Mouse (Mus musculus): ENCODE results near the gene Krtap4-2.
"Not testable (repeated sequence)": the region's sequence is repeated elsewhere in the genome, so short reads cannot be mapped to it uniquely, and the experiment has no call there.

The Krtap4-2 gene

GRCm38 (mm10) chr11:99634653-99635134 is at the start of gene Krtap4-2:
Krtap4-2 (minus strand) TSS chr11:99635084.
- DNase-seq: no peak

- no peak for DNase-seq
These were observed 48.6 kb upstream of the Krtap4-2 start for GRCm38 (mm10) chr11:99683481-99683880.

- no peak for DNase-seq
These were observed 31.0 kb upstream of the Krtap4-2 start, which contains the start of gene Krtap4-6 for GRCm38 (mm10) chr11:99665860-99666259. Krtap4-6 (minus strand) TSS chr11:99665960.

GRCm38 (mm10) chr11:99662802-99663201 is 27.9 kb upstream of the Krtap4-2 start:
- no peak for DNase-seq

GRCm38 (mm10) chr11:99659256-99659655 is 24.4 kb upstream of the Krtap4-2 start:
- DNase-seq: no peak

DNA sequence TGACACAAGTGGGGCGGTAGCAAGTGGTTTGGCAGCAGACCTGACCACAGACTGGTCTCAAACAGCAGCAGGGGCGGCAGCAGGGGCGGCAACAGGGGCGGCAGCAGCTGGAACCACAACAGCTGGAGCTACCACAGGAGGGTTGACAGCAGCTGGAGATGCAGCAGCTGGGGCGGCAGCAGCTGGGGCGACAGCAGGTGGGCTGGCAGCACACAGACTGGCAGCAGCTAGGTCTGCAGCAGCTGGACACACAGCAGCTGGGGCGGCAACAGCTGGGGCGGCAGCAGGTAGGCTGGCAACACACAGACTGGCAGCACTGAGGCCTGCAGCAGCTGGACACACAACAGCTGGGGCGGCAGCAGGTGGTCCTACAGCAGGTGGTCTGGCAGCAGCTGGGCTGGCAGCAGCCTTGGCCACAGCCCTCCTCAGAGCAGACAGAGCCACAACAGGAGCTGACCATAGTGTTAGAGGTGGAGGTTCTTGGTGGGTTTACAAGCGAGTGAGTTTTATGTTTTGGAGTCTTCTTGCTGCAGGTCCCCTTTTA is 23.7 kb upstream of the Krtap4-2 start, which contains the start of gene Gm11563:
Gene Gm11563 (minus strand): TSS at position 494 of the 544 bp plus-strand sequence.
- not testable (repeated sequence) for DNase-seq

DNA sequence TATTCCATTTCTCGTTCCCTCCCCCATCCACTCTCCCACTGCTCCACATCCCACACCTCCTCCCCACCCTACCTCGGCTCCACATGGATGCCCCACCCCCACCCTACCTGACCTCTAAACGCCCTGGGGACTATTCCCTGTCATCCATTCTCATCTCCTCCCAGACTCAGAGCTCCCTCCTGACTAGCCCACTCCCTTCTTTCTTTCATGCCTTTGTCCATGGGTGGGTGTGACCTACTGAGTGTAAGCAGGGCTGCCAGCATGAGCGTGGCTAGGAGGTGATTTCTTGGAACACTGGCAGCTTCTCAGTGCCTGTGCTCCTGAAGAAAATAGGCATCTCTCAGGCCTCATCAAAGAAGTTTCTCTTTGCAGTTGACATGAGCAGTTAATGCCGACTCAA is 22.2 kb upstream of the Krtap4-2 start:
- DNase-seq: no peak

- no peak for DNase-seq
These were observed 15.3 kb upstream of the Krtap4-2 start, which contains the start of gene Gm11555 for GRCm38 (mm10) chr11:99650136-99650535. Gm11555 (minus strand) TSS chr11:99650236.

DNA sequence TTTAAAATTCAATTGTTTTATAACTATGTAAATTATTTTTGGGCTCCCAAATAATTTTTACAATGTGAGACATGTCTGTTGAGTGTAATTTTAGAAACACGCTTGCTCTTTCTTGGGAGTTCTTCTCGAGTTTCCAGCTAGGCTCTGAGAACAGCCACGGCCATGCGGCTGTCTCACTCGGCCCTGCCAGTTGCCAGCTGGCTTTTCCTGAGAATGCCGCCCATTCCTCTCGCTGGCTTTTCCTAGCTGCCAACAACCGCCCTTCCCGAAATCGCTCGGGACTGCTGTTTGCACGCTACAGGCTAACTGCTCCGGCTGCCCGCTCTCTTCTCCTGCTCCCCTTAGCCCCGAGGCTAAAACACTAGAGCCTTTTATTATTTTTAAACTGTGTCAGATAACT is 11.6 kb upstream of the Krtap4-2 start:
- DNase-seq: no peak

GRCm38 (mm10) chr11:99644351-99644750 is 9.5 kb upstream of the Krtap4-2 start:
- no peak for DNase-seq

DNA sequence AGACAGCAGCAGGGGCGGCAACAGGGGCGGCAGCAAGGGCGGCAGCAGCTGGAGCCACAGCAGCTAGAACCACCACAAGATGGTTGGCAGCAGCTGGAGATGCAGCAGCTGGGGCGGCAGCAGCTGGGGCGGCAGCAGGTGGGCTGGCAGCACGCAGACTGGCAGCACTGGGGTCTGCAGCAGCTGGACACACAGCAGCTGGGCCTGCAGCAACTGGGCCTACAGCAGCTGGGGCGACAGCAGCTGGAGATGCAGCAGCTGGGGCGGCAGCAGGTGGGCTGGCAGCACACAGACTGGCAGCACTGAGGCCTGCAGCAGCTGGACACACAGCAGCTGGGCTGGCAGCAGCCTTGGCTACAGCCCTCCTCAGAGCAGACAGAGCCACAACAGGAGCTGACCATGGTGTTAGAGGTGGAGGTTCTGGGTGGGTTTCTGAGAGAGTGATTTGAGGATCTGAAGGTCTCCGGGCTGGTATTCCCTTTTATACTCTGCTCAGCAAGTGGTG is 8.8 kb upstream of the Krtap4-2 start, which contains the start of gene Krtap4-7:
Gene Krtap4-7 (minus strand): TSS at position 455 of the 505 bp plus-strand sequence.
- DNase-seq: not testable (repeated sequence)

DNA sequence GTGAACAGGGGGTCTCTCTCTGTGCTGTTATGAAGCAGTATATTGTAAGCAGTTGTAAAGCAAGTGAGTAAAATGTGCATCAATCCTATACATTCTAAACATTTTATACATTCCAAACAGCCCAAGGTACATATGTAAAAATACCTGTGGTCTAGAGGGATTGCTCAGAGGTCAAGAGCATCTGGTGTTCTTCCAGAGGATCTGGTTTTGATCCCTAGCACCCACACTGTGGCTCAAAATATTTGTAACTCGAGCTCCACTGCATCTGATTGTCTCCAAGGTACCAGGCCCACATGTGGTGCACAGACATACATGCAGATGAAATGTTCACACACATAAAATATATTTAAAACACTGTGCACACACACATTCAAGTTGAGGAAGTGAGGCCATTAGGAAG is 6.0 kb upstream of the Krtap4-2 start:
- DNase-seq: no peak

- no peak for DNase-seq
These were observed 2.2 kb upstream of the Krtap4-2 start for GRCm38 (mm10) chr11:99637086-99637485.

DNA sequence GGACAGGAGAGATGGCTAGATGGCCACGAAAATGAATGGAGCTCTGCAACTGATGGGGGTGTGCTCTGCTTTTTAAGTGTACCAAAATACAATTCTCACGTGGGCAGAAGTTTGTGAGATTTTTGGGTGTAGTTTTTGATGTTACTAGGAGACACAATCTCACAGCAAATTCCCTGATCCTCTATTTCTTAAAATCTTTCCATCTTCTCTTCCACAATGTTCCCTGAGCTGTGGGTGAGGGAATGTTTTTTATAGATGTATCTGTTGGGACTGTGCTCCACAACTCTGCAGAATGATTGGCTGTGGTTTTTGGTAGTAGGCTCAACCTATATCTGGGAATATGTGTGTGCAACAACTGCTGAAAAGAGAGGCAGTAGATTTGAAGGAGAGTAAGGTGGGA is 1.6 kb downstream of the Krtap4-2 start:
- DNase-seq: no peak

- DNase-seq: no peak
These were observed 4.0 kb downstream of the Krtap4-2 start for GRCm38 (mm10) chr11:99630890-99631289.

DNA sequence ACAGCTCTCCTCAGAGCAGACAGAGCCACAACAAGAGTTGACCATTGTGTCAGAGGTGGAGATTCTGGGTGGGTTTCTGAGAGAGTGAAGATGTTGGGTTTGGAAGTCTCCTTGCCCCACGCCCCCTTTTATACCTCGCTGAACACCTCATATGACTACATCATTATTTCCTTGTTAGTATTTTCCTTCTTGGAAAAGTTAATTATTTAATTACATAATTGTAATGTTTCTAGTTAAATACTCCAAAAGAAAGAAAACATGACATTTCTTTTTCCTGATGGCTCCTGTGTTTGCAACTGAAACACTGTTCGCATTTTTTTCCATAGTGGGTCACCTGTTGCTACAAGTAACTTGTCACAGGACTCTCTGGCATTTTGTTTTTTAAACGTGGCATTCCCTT is 6.7 kb downstream of the Krtap4-2 start, which contains the start of gene Krtap4-1:
Gene Krtap4-1 (minus strand): TSS at position 101 of the 400 bp plus-strand sequence.
- DNase-seq: no peak

DNA sequence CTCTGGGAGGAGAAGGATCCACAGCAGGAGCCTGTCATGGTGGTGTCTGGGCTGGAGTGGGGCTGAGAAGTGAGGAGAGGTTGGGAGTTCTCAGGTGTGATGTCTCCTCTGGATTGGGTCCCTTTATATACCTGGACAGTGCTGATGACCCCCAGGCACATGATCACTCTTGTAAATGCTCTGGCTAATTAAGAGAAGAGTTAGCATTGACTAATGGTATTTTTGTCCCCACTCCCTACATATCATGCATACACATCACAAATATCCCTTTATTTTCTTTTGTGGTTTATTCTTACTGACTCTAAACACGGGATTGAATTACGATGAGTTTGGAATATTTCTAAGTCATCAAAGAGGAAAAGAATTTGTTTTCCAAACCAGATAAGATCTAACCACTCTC is 14.5 kb downstream of the Krtap4-2 start, which contains the start of gene Gm11562:
Gene Gm11562 (minus strand): TSS at position 101 of the 400 bp plus-strand sequence.
- no peak for DNase-seq

DNA sequence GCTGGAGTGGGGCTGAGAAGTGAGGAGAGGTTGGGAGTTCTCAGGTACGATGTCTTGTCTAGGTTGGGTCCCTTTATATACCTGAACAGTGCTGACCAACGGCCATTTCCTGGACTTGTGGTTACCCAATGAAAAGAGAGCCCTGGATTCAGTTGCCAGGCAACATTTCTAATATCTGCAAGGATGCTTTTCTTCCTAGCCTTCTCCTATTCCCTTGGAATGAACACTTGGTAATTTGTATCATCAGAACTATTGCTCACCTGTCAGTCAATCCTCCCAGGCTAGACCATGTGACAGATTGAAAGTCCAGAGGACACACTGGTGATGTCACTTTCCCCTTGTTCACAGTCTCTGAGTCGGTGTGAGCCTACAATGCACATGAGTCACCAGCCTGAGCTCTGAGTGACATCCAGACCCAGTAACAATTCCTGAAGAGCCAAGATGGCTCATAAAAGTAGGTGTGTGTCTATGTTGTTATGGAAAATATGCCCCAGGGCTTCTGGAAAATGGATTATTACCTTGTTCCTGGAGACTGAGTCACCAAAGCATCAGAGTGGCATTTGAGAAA is 20.0 kb downstream of the Krtap4-2 start, which contains the start of gene Krtap2-4:
Gene Krtap2-4 (minus strand): TSS at position 51 of the 568 bp plus-strand sequence.
- no peak for DNase-seq

DNA sequence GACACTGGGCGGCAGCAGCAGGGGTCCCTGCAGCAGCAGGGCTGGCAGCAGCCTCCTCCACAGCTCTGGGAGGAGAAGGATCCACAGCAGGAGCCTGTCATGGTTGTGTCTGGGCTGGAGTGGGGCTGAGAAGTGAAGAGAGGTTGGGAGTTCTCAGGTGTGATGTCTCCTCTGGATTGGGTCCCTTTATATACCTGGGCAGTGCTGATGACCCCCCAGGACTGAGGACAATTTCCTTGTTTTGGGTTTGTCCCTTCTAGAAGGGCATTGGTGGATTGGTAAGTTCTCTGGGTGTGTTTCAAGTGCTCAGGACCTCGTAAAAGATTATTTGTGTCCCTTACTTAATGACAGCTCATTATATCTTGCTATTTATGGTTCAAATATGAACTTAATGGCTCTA is 24.8 kb downstream of the Krtap4-2 start, which contains the start of gene Gm11937:
Gene Gm11937 (minus strand): TSS at position 101 of the 400 bp plus-strand sequence.
- DNase-seq: not testable (repeated sequence)

DNA sequence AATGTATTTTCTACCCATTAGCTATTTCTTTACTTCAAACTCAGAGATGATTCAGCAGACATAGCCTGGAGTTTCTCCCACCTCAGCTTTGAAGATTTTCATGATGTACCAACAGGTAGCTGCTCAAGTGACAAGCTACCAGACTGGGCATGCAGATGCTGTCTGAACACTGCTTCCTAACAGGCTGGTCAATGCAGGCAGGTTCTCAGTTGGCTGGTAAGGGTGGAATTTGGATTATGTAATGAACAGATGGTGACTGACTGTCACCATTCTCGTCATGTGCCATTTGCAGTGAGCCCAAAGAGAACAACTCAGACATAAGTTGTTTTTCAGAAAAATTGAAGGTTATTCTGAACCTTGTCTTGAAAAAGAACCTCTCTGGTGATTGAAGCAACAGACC is 25.8 kb downstream of the Krtap4-2 start:
- DNase-seq: no peak

- DNase-seq: not testable (repeated sequence)
These were observed 31.7 kb downstream of the Krtap4-2 start, which contains the start of gene Gm11938 for GRCm38 (mm10) chr11:99603208-99603607. Gm11938 (minus strand) TSS chr11:99603308.

GRCm38 (mm10) chr11:99597742-99598141 is 37.1 kb downstream of the Krtap4-2 start, which contains the start of gene Krtap9-3:
Krtap9-3 (minus strand) TSS chr11:99598105.
- not testable (repeated sequence) for DNase-seq

DNA sequence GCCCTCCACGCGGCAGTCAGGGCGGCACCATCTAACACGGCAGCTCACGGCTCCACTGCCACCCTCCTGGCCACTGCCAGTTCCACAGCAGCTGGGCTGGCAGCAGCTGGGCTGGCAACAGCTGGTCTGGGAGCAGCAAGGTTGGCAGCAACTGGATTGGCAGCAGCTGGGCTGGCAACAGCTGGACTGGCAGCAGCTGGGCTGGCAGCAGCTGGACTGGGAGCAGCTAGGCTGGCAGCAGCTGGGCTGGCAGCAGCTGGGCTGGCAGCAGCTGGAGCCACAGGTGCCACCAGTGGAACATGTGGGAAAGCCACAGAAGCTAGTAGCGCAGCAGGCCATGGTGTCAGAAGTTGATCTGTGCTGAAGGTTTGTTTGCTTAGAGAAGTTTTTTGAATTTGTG is 43.9 kb downstream of the Krtap4-2 start, which contains the start of gene Krtap1-3:
Gene Krtap1-3 (minus strand): TSS at position 359 of the 400 bp plus-strand sequence.
- no peak for DNase-seq
